Mouse (Mus musculus): ENCODE measurements around the gene Fbxw15.
"Not testable (repeated sequence)": the region's sequence is repeated elsewhere in the genome, so short reads cannot be mapped to it uniquely, and the experiment has no call there.

Fbxw15 gene

DNA sequence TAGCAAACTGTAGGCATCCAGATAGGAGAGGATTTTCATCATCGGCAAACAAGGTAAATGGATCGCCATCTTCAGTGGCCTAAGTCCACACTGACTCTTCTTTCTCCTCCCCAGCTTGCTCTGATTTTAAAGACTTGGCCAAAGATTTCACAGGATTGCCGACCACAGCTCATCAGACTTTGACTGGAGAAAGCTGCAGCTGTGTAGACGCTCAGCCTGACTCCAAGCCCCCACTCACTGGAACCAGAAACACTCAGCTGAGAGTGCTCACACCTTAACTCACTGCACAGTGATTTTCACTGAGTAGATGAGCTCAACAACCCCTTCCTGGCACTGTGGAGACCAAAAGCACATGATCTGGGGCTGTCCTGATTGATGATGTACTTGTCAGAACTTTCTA is at the start of gene Fbxw15:
Gene Fbxw15 (minus strand): TSS at position 101 of the 400 bp plus-strand sequence.
- DNase-seq, result not testable (repeated sequence)

- DNase-seq, result not testable (repeated sequence)
These were observed 38.8 kb upstream of the Fbxw15 start for GRCm38 (mm10) chr9:109606837-109607236.

DNA sequence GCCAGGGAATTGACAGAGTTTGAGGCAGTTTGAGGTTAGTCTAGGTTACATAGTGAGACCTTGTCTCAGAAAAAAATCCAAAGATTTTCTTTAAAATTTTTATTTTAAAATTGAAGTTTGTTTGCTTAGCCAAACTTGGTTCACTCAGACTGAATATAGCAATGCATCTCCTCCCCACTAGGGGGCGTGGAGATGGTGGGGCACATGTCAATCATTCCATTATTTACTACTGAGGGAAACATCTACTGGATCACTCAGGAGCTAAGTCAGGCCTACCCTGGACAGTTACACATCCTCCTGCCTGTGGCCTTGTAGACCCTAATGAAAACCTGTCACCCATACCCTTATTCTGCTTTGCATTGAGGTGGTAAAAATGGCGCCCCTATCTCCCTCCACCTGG is 34.1 kb upstream of the Fbxw15 start:
- DNase-seq, result not testable (repeated sequence)

DNA sequence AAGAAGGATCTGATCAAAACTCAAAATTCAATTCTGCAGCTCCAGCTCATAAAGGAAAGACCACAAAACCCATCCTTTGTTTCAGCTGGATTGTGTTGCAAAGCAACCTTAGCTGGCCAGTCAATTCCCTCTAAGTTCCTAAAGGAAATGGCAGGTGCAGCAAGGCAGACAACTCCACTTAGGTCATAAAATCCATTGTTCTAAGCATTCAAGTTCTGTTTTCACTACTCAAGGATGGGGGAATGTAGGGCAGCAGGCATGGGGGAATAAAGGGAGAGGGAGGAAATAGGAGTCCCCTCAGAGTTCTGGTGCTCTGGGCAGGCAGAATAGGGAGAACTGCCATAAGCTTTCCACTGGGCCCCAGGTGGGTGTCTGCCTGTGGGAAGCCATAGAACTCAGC is 29.2 kb upstream of the Fbxw15 start:
- no peak for DNase-seq

DNA sequence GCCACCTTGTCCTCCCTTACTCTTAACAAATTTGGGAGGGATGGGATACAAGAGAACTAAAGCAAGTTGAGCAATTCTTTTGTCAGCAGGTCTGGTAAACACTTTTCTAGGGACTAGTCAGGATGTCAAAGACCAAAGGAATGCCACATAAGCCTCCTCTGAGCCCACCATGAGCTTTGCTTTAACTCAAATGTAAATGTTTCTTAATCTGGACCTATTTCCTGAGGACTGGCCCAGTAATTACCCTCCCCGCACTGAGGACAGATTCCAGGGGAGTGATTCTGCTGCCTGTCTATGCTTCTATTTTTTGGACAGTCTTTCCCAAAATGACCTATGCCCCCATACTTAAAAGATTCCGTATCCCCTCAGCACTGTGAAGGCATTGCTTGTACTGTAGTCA is 26.8 kb upstream of the Fbxw15 start:
- DNase-seq, result no peak

GRCm38 (mm10) chr9:109565546-109565945 is 2.5 kb downstream of the Fbxw15 start:
- no peak for DNase-seq

GRCm38 (mm10) chr9:109562106-109562505 is 6.0 kb downstream of the Fbxw15 start:
- not testable (repeated sequence) for DNase-seq

DNA sequence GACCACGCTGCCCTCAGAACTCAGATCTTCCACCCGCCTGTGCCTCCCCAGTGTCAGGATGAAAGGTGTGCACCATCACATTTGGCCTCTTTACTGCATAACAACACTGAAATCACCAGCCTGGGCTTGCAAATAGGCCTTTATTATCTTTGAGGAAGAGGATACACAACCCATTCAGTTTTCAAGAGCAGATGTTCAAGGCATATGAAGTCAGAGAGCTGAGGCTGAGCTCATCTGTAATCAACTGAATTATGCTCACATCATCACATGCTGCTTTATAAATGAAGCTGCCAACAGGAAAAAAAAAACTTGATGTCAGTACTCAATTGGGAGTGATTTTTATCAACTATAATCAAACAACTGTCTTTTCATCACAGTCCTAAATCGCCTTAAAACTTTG is 15.6 kb downstream of the Fbxw15 start:
- DNase-seq, result no peak

DNA sequence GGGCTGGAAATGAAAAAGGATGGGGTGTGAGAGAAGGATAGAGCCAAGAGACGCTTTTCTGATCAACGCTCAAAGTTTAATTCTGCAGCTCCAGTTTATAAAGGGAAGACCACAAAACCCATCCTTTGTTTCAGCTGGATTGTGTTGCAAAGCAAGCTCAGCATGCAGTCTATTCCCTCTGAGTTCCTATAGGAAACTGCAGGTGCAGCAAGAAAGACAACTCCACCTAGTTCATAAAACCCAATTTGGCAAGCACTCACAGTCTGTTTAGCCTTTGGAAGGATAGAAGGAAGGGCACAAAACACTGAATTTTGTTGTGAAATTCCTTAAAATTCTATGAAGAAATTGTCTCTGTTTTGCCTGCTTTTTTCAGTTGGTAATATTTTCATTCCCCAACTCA is 18.4 kb downstream of the Fbxw15 start:
- DNase-seq, result not testable (repeated sequence)

GRCm38 (mm10) chr9:109523385-109524064 is 44.5 kb downstream of the Fbxw15 start:
- no peak for DNase-seq
